9 mouse cellular contexts compared by ENCODE assay signal in genomic region chr13:108041358-108041757, GRCm38 (mm10). TPM values are rescaled to one million over a fixed set of nuclear protein-coding genes. Genes with fewer than 3 reads are reported as not detected.
DNase-seq lines count a peak whose midpoint lies in the region; ATAC-seq and TF ChIP-seq lines count a peak whose summit lies in the region.
"Had no signal": no experiment of that assay in that cellular context is flagged by ENCODE, and none has a peak within 500 bp of the region (broad histone marks: within the 10 kb centered on the region; RNA-seq: fewer than 3 reads in every experiment).

No protein-coding gene starts in this region.

- DNase-seq in NIH3T3 (ENCODE audit: low read depth) = peak; percentile 83
- peak; percentile 32 for DNase-seq in cerebellum, adult 11 months
- DNase-seq in hindbrain, postnatal 0 days (ENCODE audit: low spot score) = peak; percentile 87
- peak; percentile 62 to 72 for DNase-seq in left cerebral cortex, adult 2 months (ENCODE audit: extremely low spot score in 1 of 2, low spot score in 2 of 2)
- DNase-seq in midbrain, embryonic 10.5 days (ENCODE audit: low spot score) = peak; percentile 64
- DNase-seq in skeletal muscle tissue, adult 2 months (ENCODE audit: low read depth, low spot score) = peak; percentile 27

- no peak overlapping the region for H3K27ac ChIP-seq in hindbrain, postnatal 0 days
- H3K27ac ChIP-seq in left cerebral cortex, adult 2 months = no peak overlapping the region
- no peak overlapping the region for H3K27ac ChIP-seq in midbrain, embryonic 10.5 days (replicated peaks)
- H3K27ac ChIP-seq: liver, embryonic 15.5 days had no signal

- no peaks in the 10 kb centered on the region for H3K27me3 ChIP-seq in hindbrain, postnatal 0 days (ENCODE audit: insufficient read depth, low read length)
- 0 out of 2 replicates have a peak, but pooled peaks cover 8% of the 10 kb centered on the region for H3K27me3 ChIP-seq in midbrain, embryonic 10.5 days (ENCODE audit: low read depth, poor library complexity, severe bottlenecking)
- H3K27me3 ChIP-seq: liver, embryonic 15.5 days had no signal

- peak overlapping the region; percentile 27; the same call in 1 of the 2 replicates for H3K4me2 ChIP-seq in hindbrain, postnatal 0 days (ENCODE audit: low read depth, low read length)
- H3K4me2 ChIP-seq: liver, embryonic 15.5 days had no signal

- H3K9ac ChIP-seq in hindbrain, postnatal 0 days (replicated peaks; ENCODE audit: low read length) = no peak overlapping the region
- H3K9ac ChIP-seq: liver, embryonic 15.5 days had no signal

- WGBS in hindbrain, postnatal 0 days = under 1% methylated on average over 7 of the region's 7 CpGs
- 4% methylated on average over 7 of the region's 7 CpGs for WGBS in midbrain, embryonic 10.5 days

- H3K36me3 ChIP-seq in hindbrain, postnatal 0 days (ENCODE audit: insufficient read depth, low read length) = no peaks in the 10 kb centered on the region
- no peaks in the 10 kb centered on the region for H3K36me3 ChIP-seq in midbrain, embryonic 10.5 days

- peaks cover 10% of the 10 kb centered on the region for H3K4me1 ChIP-seq in hindbrain, postnatal 0 days (ENCODE audit: insufficient read depth, low read length)
- peaks cover 66% of the 10 kb centered on the region for H3K4me1 ChIP-seq in midbrain, embryonic 10.5 days

- intact Hi-C loops in left cerebral cortex, adult 2 months (cut with DNase I) = loop anchor here (1.0 to 10.0 kb wide), 4 partner anchors 94 to 580 kb away; no protein-coding TSS in a partner anchor

- peak; percentile 72 for ATAC-seq in frontal cortex, adult (ENCODE audit: low TSS enrichment)
- 0 out of 2 replicates have a peak, but pooled peaks have one; percentile 43 for ATAC-seq in hindbrain, postnatal 0 days
- ATAC-seq in erythroblast, adult 5-6 weeks (replicated peaks; ENCODE audit: low FRiP score, poor library complexity, severe bottlenecking) = no peak

- no peaks in the 10 kb centered on the region for H3K9me3 ChIP-seq in hindbrain, postnatal 0 days (ENCODE audit: low read length)
- no peaks in the 10 kb centered on the region for H3K9me3 ChIP-seq in midbrain, embryonic 10.5 days (replicated peaks)
- H3K9me3 ChIP-seq: liver, embryonic 15.5 days had no signal

- H3K4me3 ChIP-seq in hindbrain, postnatal 0 days (ENCODE audit: low read length) = no peak overlapping the region
- no peak overlapping the region for H3K4me3 ChIP-seq in left cerebral cortex, adult 2 months
- peak overlapping the region; percentile 2; the same call in 1 of the 2 replicates for H3K4me3 ChIP-seq in midbrain, embryonic 10.5 days
- H3K4me3 ChIP-seq: liver, embryonic 15.5 days had no signal

- peak; percentile 79 for TF ChIP-seq CTCF in hindbrain, postnatal 0 days (IDR thresholded peaks at IDR 0.05; ENCODE audit: low read depth)
- peak; percentile 60 for TF ChIP-seq CTCF in left cerebral cortex, adult 2 months (IDR thresholded peaks at IDR 0.05)

RNA-seq across cellular contexts. Expression of gene Smim15, which starts 2.9 kb away (rescaled TPM):
- total RNA-seq in hindbrain, postnatal 0 days (2014; rRNA removed) = 26.3 and 34.6 TPM in 2 replicates
- polyA plus RNA-seq in hindbrain, postnatal 0 days (2015; fragmentation: Nextera tagmentation; extraction: Ambion mirVana) = 41.2 and 43.6 TPM in 2 replicates
- total RNA-seq in left cerebral cortex, adult 2 months (2021) = 10 to 100 TPM; 35.7 to 38.5 TPM
- 62.2 and 62.9 TPM in 2 replicates for polyA plus RNA-seq in midbrain, embryonic 10.5 days (2016; fragmentation: Nextera tagmentation; extraction: Ambion mirVana)
- total RNA-seq in erythroblast, adult 5-6 weeks (2015; ENCODE audit: low replicate concordance) = 12.7 and 19.0 TPM in 2 replicates
- 25.9 and 41.3 TPM in 2 replicates for total RNA-seq in erythroblast, adult 5-6 weeks (2017; ENCODE audit: low replicate concordance)

Comparison
In these comparisons a context has a peak if more than half of its experiments do, and no peak if none do; other contexts are left out.
1. DNase-seq: peak in every context shown above with its lines; median percentile 87 in hindbrain, postnatal 0 days; 83 in NIH3T3; 67 in left cerebral cortex, adult 2 months; 64 in midbrain, embryonic 10.5 days; 32 in cerebellum, adult 11 months; 27 in skeletal muscle tissue, adult 2 months.